Mouse (Mus musculus): ENCODE data around the gene Fcgr1. TPM values are rescaled to one million over a fixed set of nuclear protein-coding genes. Genes with fewer than 3 reads are reported as not detected.

The Fcgr1 gene
- total and polyA plus RNA-seq, 3 experiments: 1.1 to 1.3 (median 1.2) TPM

GRCm38 (mm10) chr3:96237904-96238511 lies 55.8 kb downstream of the Fcgr1 start:
- Histone ChIP-seq H3K27me3 (ENCODE audit: control insufficient read depth, insufficient read depth, low read length) (no peaks in the 10 kb centered on the region), H3K4me1 (ENCODE audit: control insufficient read depth, insufficient read depth, low read length) (peaks cover 4% of the 10 kb centered on the region), H3K36me3 (ENCODE audit: control insufficient read depth, insufficient read depth, low read length) (peaks cover 2% of the 10 kb centered on the region; the same call in 1 of the 2 replicates), H3K27ac (no peak overlapping the region), H3K79me2 (replicated peaks; ENCODE audit: control insufficient read depth, insufficient read depth, low read length) (no peaks in the 10 kb centered on the region), H3K4me3 (no peak overlapping the region), H3K9ac (ENCODE audit: low read depth, low read length) (no peak overlapping the region)
- intact Hi-C loops (cut with DNase I): loop anchor here (2.0 kb wide), 1 partner anchor 15 kb away; no protein-coding TSS in a partner anchor
- DNase-seq: no peak
- TF ChIP-seq CTCF (IDR thresholded peaks at IDR 0.05): no peak
- no peak for TF ChIP-seq POLR2A (IDR thresholded peaks at IDR 0.05; ENCODE audit: insufficient read depth, low read depth, low read length)
- TF ChIP-seq EP300 (IDR thresholded peaks at IDR 0.05; ENCODE audit: insufficient read depth, low read depth, low read length): no peak
- WGBS: 13% methylated on average over 12 of the region's 12 CpGs

- Histone ChIP-seq H3K27me3 (ENCODE audit: control insufficient read depth, insufficient read depth, low read length) (no peaks in the 10 kb centered on the region), H3K36me3 (ENCODE audit: control insufficient read depth, insufficient read depth, low read length) (peaks cover 2% of the 10 kb centered on the region; the same call in 1 of the 2 replicates), H3K27ac (no peak overlapping the region), H3K4me1 (ENCODE audit: control insufficient read depth, insufficient read depth, low read length) (peaks cover 3% of the 10 kb centered on the region), H3K4me3 (no peak overlapping the region), H3K79me2 (replicated peaks; ENCODE audit: control insufficient read depth, insufficient read depth, low read length) (no peaks in the 10 kb centered on the region), H3K9ac (ENCODE audit: low read depth, low read length) (no peak overlapping the region)
- intact Hi-C loops (cut with DNase I): loop anchor here (2.0 kb wide), 1 partner anchor 15 kb away; no protein-coding TSS in a partner anchor
- DNase-seq: no peak
- WGBS: 62% methylated on average over 7 of the region's 7 CpGs
- TF ChIP-seq CTCF (IDR thresholded peaks at IDR 0.05): no peak
- no peak for TF ChIP-seq EP300 (IDR thresholded peaks at IDR 0.05; ENCODE audit: insufficient read depth, low read depth, low read length)
- no peak for TF ChIP-seq POLR2A (IDR thresholded peaks at IDR 0.05; ENCODE audit: insufficient read depth, low read depth, low read length)
Measured at GRCm38 (mm10) chr3:96237335-96237903, 56.4 kb downstream of the Fcgr1 start.

- no peak for DNase-seq
- H3K4me1 ChIP-seq (ENCODE audit: control insufficient read depth, insufficient read depth, low read length): peaks cover 1% of the 10 kb centered on the region
- no peak overlapping the region for H3K27ac ChIP-seq
- no peaks in the 10 kb centered on the region for H3K27me3 ChIP-seq (ENCODE audit: control insufficient read depth, insufficient read depth, low read length)
- TF ChIP-seq POLR2A (IDR thresholded peaks at IDR 0.05; ENCODE audit: insufficient read depth, low read depth, low read length): no peak
- TF ChIP-seq CTCF (IDR thresholded peaks at IDR 0.05): no peak
- no peak for TF ChIP-seq EP300 (IDR thresholded peaks at IDR 0.05; ENCODE audit: insufficient read depth, low read depth, low read length)
- no peak overlapping the region for H3K4me3 ChIP-seq
- peaks cover 2% of the 10 kb centered on the region; the same call in 1 of the 2 replicates for H3K36me3 ChIP-seq (ENCODE audit: control insufficient read depth, insufficient read depth, low read length)
- H3K79me2 ChIP-seq (replicated peaks; ENCODE audit: control insufficient read depth, insufficient read depth, low read length): no peaks in the 10 kb centered on the region
- intact Hi-C loops (cut with DNase I): loop anchor here (2.0 kb wide), 1 partner anchor 14 kb away; no protein-coding TSS in a partner anchor
- WGBS: 82% methylated on average over 4 of the region's 4 CpGs
- no peak overlapping the region for H3K9ac ChIP-seq (ENCODE audit: low read depth, low read length)
Measured at GRCm38 (mm10) chr3:96236834-96237334, 56.9 kb downstream of the Fcgr1 start.

- H3K4me1 ChIP-seq (ENCODE audit: control insufficient read depth, insufficient read depth, low read length): peaks cover 1% of the 10 kb centered on the region
- intact Hi-C loops (cut with DNase I): loop anchor here (2.0 kb wide), 1 partner anchor 13 kb away; no protein-coding TSS in a partner anchor
- 65% methylated on average over 3 of the region's 3 CpGs for WGBS
- H3K9ac ChIP-seq (ENCODE audit: low read depth, low read length): no peak overlapping the region
- peaks cover 2% of the 10 kb centered on the region; the same call in 1 of the 2 replicates for H3K36me3 ChIP-seq (ENCODE audit: control insufficient read depth, insufficient read depth, low read length)
- no peak for DNase-seq
- TF ChIP-seq CTCF (IDR thresholded peaks at IDR 0.05) (no peak), EP300 (IDR thresholded peaks at IDR 0.05; ENCODE audit: insufficient read depth, low read depth, low read length) (no peak), POLR2A (IDR thresholded peaks at IDR 0.05; ENCODE audit: insufficient read depth, low read depth, low read length) (no peak)
- H3K79me2 ChIP-seq (replicated peaks; ENCODE audit: control insufficient read depth, insufficient read depth, low read length): no peaks in the 10 kb centered on the region
- H3K27me3 ChIP-seq (ENCODE audit: control insufficient read depth, insufficient read depth, low read length): no peaks in the 10 kb centered on the region
- H3K4me3 ChIP-seq: no peak overlapping the region
- H3K27ac ChIP-seq: no peak overlapping the region
Measured at GRCm38 (mm10) chr3:96235836-96236235, 57.9 kb downstream of the Fcgr1 start.

- TF ChIP-seq CTCF (IDR thresholded peaks at IDR 0.05): no peak
- TF ChIP-seq EP300 (IDR thresholded peaks at IDR 0.05; ENCODE audit: insufficient read depth, low read depth, low read length): no peak
- TF ChIP-seq POLR2A (IDR thresholded peaks at IDR 0.05; ENCODE audit: insufficient read depth, low read depth, low read length): no peak
- H3K36me3 ChIP-seq (ENCODE audit: control insufficient read depth, insufficient read depth, low read length): no peaks in the 10 kb centered on the region
- H3K4me1 ChIP-seq (ENCODE audit: control insufficient read depth, insufficient read depth, low read length): no peaks in the 10 kb centered on the region; the same call in 1 of the 2 replicates
- DNase-seq: no peak
- 87% methylated on average over 2 of the region's 2 CpGs for WGBS
- no peak overlapping the region for H3K27ac ChIP-seq
- no peaks in the 10 kb centered on the region for H3K27me3 ChIP-seq (ENCODE audit: control insufficient read depth, insufficient read depth, low read length)
- no peaks in the 10 kb centered on the region for H3K79me2 ChIP-seq (replicated peaks; ENCODE audit: control insufficient read depth, insufficient read depth, low read length)
- H3K9ac ChIP-seq (ENCODE audit: low read depth, low read length): no peak overlapping the region
- H3K4me3 ChIP-seq: no peak overlapping the region
- intact Hi-C loops (cut with DNase I): loop anchor here (5.0 kb wide), 1 partner anchor 168 kb away; no protein-coding TSS in a partner anchor
Measured at GRCm38 (mm10) chr3:96234914-96235313, 58.9 kb downstream of the Fcgr1 start.

Small RNA genes within 50 kb of the gene (microRNA-seq; reads per million reads assigned to microRNA genes)
- gene Gm47311: 0 reads per million in 2 experiments
- 0 reads per million in 2 experiments for gene Gm47313

Other genes starting within 250 kb of the Fcgr1 start
- gene Vps45, start 235.5 kb downstream of the Fcgr1 start, total RNA-seq (2021): 10 to 100 TPM; 23.0 to 24.5 TPM
- gene Vps45, start 235.5 kb downstream of the Fcgr1 start, polyA plus RNA-seq (2012; rRNA removed): 4.3 and 7.1 TPM in 2 replicates
- gene Otud7b, start 189.4 kb downstream of the Fcgr1 start, total RNA-seq (2021): 10 to 100 TPM; 46.0 to 57.4 TPM
- gene Otud7b, start 189.4 kb downstream of the Fcgr1 start, polyA plus RNA-seq (2012; rRNA removed): 10.9 and 15.8 TPM in 2 replicates
- gene Mtmr11, start 132.0 kb downstream of the Fcgr1 start, total RNA-seq (2021): 1 to 10 TPM; 2.1 to 3.5 TPM
- 5.5 and 11.7 TPM in 2 replicates for gene Mtmr11, start 132.0 kb downstream of the Fcgr1 start, polyA plus RNA-seq (2012; rRNA removed)
- 10 to 100 TPM; 15.7 to 16.5 TPM for gene Sf3b4, start 121.6 kb downstream of the Fcgr1 start, total RNA-seq (2021)
- 19.2 and 23.0 TPM in 2 replicates for gene Sf3b4, start 121.6 kb downstream of the Fcgr1 start, polyA plus RNA-seq (2012; rRNA removed)
- gene Sv2a, start 112.8 kb downstream of the Fcgr1 start, total RNA-seq (2021): 1 to 10 TPM; 3.4 to 5.4 TPM
- 4.5 and 5.7 TPM in 2 replicates for gene Sv2a, start 112.8 kb downstream of the Fcgr1 start, polyA plus RNA-seq (2012; rRNA removed)
- 10 to 100 TPM; 22.6 to 28.7 TPM for gene Bola1, start 74.3 kb downstream of the Fcgr1 start, total RNA-seq (2021)
- 22.3 and 36.0 TPM in 2 replicates for gene Bola1, start 74.3 kb downstream of the Fcgr1 start, polyA plus RNA-seq (2012; rRNA removed)
- gene Hist2h2ab, start 74.1 kb downstream of the Fcgr1 start, total RNA-seq (2021): 1 to 10 TPM; 1.9 to 2.0 TPM
- gene Hist2h2ab, start 74.1 kb downstream of the Fcgr1 start, polyA plus RNA-seq (2012; rRNA removed): 0.35 TPM in 1 of 2 replicates, not detected in the other
- 10 to 100 TPM; 18.1 to 26.3 TPM for gene Hist2h2ac, start 73.1 kb downstream of the Fcgr1 start, total RNA-seq (2021)
- 1.3 and 1.5 TPM in 2 replicates for gene Hist2h2ac, start 73.1 kb downstream of the Fcgr1 start, polyA plus RNA-seq (2012; rRNA removed)
- gene Hist2h2be, start 72.8 kb downstream of the Fcgr1 start, total RNA-seq (2021): 10 to 100 TPM in 1 of 2 experiments, 1 to 10 TPM in 1; 9.4 to 10.1 TPM
- 6.9 and 11.9 TPM in 2 replicates for gene Hist2h2be, start 72.8 kb downstream of the Fcgr1 start, polyA plus RNA-seq (2012; rRNA removed)
- 1 to 10 TPM; 5.5 to 6.2 TPM for gene Hist2h3c2, start 54.8 kb downstream of the Fcgr1 start, total RNA-seq (2021)
- gene Hist2h3c2, start 54.8 kb downstream of the Fcgr1 start, polyA plus RNA-seq (2012; rRNA removed): 9.2 and 12.0 TPM in 2 replicates
- 100 to 1,000 TPM; 189 to 218 TPM for gene Hist2h2aa2, start 53.7 kb downstream of the Fcgr1 start, total RNA-seq (2021)
- 33.9 and 73.5 TPM in 2 replicates for gene Hist2h2aa2, start 53.7 kb downstream of the Fcgr1 start, polyA plus RNA-seq (2012; rRNA removed)
- 10 to 100 TPM in 1 of 2 experiments, 1 to 10 TPM in 1; 7.1 to 13.0 TPM for gene Hist2h2aa1, start 48.5 kb downstream of the Fcgr1 start, total RNA-seq (2021)
- 60.4 and 124 TPM in 2 replicates for gene Hist2h2aa1, start 48.5 kb downstream of the Fcgr1 start, polyA plus RNA-seq (2012; rRNA removed)
- gene Hist2h3c1, start 47.3 kb downstream of the Fcgr1 start, total RNA-seq (2021): not detected
- not detected in 2 replicates for gene Hist2h3c1, start 47.3 kb downstream of the Fcgr1 start, polyA plus RNA-seq (2012; rRNA removed)
- 10 to 100 TPM; 11.6 to 14.0 TPM for gene Hist2h4, start 30.7 kb downstream of the Fcgr1 start, total RNA-seq (2021)
- 1.1 and 1.4 TPM in 2 replicates for gene Hist2h4, start 30.7 kb downstream of the Fcgr1 start, polyA plus RNA-seq (2012; rRNA removed)
- gene Hist2h3b, start 25.3 kb downstream of the Fcgr1 start, total RNA-seq (2021): 10 to 100 TPM; 11.5 to 18.3 TPM
- 0.94 and 5.2 TPM in 2 replicates for gene Hist2h3b, start 25.3 kb downstream of the Fcgr1 start, polyA plus RNA-seq (2012; rRNA removed)
- gene Hist2h2bb, start 24.2 kb downstream of the Fcgr1 start, total RNA-seq (2021): 10 to 100 TPM; 34.1 to 34.7 TPM
- 1.2 TPM in 1 of 2 replicates, not detected in the other for gene Hist2h2bb, start 24.2 kb downstream of the Fcgr1 start, polyA plus RNA-seq (2012; rRNA removed)
- not detected for gene BC107364, start 158.3 kb upstream of the Fcgr1 start, total RNA-seq (2021)
- gene BC107364, start 158.3 kb upstream of the Fcgr1 start, polyA plus RNA-seq (2012; rRNA removed): 0.15 TPM in 1 of 2 replicates, not detected in the other
- gene Hfe2, start 231.2 kb upstream of the Fcgr1 start, total RNA-seq (2021): 100 to 1,000 TPM; 289 to 295 TPM
- 199 and 261 TPM in 2 replicates for gene Hfe2, start 231.2 kb upstream of the Fcgr1 start, polyA plus RNA-seq (2012; rRNA removed)

All from heart, adult 2 months (tissue).